Mouse (Mus musculus): ENCODE results near the gene Pde4c.

- TF ChIP-seq POLR2A (IDR thresholded peaks at IDR 0.05; ENCODE audit: low read depth, low read length) (no peak), CTCF (IDR thresholded peaks at IDR 0.05; ENCODE audit: extremely low read depth, insufficient read length, insufficient replicate concordance, low read depth, low read length) (no peak)
Measured at GRCm38 (mm10) chr8:70756476-70757040, 33.0 kb downstream of the Pde4c start.
